Mouse (Mus musculus): Measurements from ENCODE around the gene Cblb.

GRCm38 (mm10) chr16:52012984-52013383 is 18.0 kb upstream of the Cblb start:
- TF ChIP-seq CTCF (IDR thresholded peaks at IDR 0.05; ENCODE audit: control insufficient read depth, insufficient read depth, insufficient read length) (no peak), USF1 (IDR thresholded peaks at IDR 0.05; ENCODE audit: low read depth) (no peak), MYOG (IDR thresholded peaks at IDR 0.05; ENCODE audit: control insufficient read depth, extremely low read depth, insufficient read length) (no peak), MAX (IDR thresholded peaks at IDR 0.05) (no peak), FOSL1 (IDR thresholded peaks at IDR 0.05; ENCODE audit: insufficient read depth, low read length, poor library complexity, severe bottlenecking) (no peak)
